Mouse (Mus musculus) CD4-positive, CD25-positive, alpha-beta regulatory T cell, adult 2 months (primary cell): ENCODE data around the gene Glrx5.
A peak's percentile ranks its signal among the peaks of the same experiment; 100 is the strongest.

ENCODE experiments used
- DNase-seq: peaks from one replicate; pipeline ENCODE4 v3.0.0-alpha.2; 2012; ENCODE audit warnings: low read depth, low spot score

The Glrx5 gene

GRCm38 (mm10) chr12:105032147-105032831, at the start of gene Glrx5:
Gene Glrx5, plus strand, starts transcription at chr12:105032688.
- DNase-seq: peak; percentile 99

GRCm38 (mm10) chr12:104983476-104983875, 49.0 kb upstream of the Glrx5 start:
- no peak for DNase-seq

GRCm38 (mm10) chr12:104985088-104985487, 47.4 kb upstream of the Glrx5 start:
- DNase-seq: peak; percentile 63

GRCm38 (mm10) chr12:104986001-104986400, 46.5 kb upstream of the Glrx5 start:
- DNase-seq: no peak

- DNase-seq: no peak
These were observed 45.7 kb upstream of the Glrx5 start for GRCm38 (mm10) chr12:104986781-104987180.

- DNase-seq: no peak
These were observed 44.6 kb upstream of the Glrx5 start for GRCm38 (mm10) chr12:104987936-104988335.

- DNase-seq: peak; percentile 75
These were observed 41.6 kb upstream of the Glrx5 start for GRCm38 (mm10) chr12:104990741-104991454.

GRCm38 (mm10) chr12:104992123-104992741, 40.3 kb upstream of the Glrx5 start:
- no peak for DNase-seq

GRCm38 (mm10) chr12:104992838-104993237, 39.6 kb upstream of the Glrx5 start:
- DNase-seq: no peak

GRCm38 (mm10) chr12:104995259-104995876, 37.1 kb upstream of the Glrx5 start:
- DNase-seq: no peak

GRCm38 (mm10) chr12:104996012-104996728, 36.3 kb upstream of the Glrx5 start:
- DNase-seq: no peak

- DNase-seq: no peak
These were observed 35.3 kb upstream of the Glrx5 start for GRCm38 (mm10) chr12:104997159-104997558.

- peak; percentile 44 for DNase-seq
These were observed 34.7 kb upstream of the Glrx5 start for GRCm38 (mm10) chr12:104997641-104998293.

GRCm38 (mm10) chr12:104998541-104998940, 33.9 kb upstream of the Glrx5 start:
- DNase-seq: no peak

GRCm38 (mm10) chr12:104999171-104999570, 33.3 kb upstream of the Glrx5 start:
- no peak for DNase-seq

- peak; percentile 44 for DNase-seq
These were observed 31.8 kb upstream of the Glrx5 start for GRCm38 (mm10) chr12:105000487-105001283.

- DNase-seq: no peak
These were observed 31.2 kb upstream of the Glrx5 start for GRCm38 (mm10) chr12:105001317-105001716.

GRCm38 (mm10) chr12:105002340-105003132, 30.0 kb upstream of the Glrx5 start:
- no peak for DNase-seq

- no peak for DNase-seq
These were observed 29.3 kb upstream of the Glrx5 start for GRCm38 (mm10) chr12:105003158-105003557.
